Mouse (Mus musculus): ENCODE results near the gene Mt4.

GRCm38 (mm10) chr8:94177716-94178390 lies 40.9 kb downstream of the Mt4 start:
- no peak for TF ChIP-seq POLR2A (IDR thresholded peaks at IDR 0.05; ENCODE audit: low read depth, low read length)
- no peak for TF ChIP-seq CTCF (IDR thresholded peaks at IDR 0.05; ENCODE audit: borderline replicate concordance, insufficient read depth, low read length)
